Mouse (Mus musculus) CD8-positive naive resting alpha-beta T cell, adult 2 months (primary cell): Measurements from ENCODE around the gene Ifit1bl1.

Source experiments
- DNase-seq, 2 experiments: peaks; one replicate each; pipeline ENCODE4 v3.0.0; 2022; ENCODE audit warnings: low read depth in 2 of 2, low spot score in 2 of 2

The Ifit1bl1 gene

GRCm38 (mm10) chr19:34550205-34550533 lies 51.6 kb downstream of the Ifit1bl1 start:
- DNase-seq: no peak

- peak; percentile 84 to 88 for DNase-seq
These were observed 53.8 kb downstream of the Ifit1bl1 start for GRCm38 (mm10) chr19:34547976-34548375.

GRCm38 (mm10) chr19:34546211-34546610 lies 55.5 kb downstream of the Ifit1bl1 start:
- DNase-seq: no peak
